8 mouse cellular contexts compared by ENCODE assay signal in the genomic region with DNA sequence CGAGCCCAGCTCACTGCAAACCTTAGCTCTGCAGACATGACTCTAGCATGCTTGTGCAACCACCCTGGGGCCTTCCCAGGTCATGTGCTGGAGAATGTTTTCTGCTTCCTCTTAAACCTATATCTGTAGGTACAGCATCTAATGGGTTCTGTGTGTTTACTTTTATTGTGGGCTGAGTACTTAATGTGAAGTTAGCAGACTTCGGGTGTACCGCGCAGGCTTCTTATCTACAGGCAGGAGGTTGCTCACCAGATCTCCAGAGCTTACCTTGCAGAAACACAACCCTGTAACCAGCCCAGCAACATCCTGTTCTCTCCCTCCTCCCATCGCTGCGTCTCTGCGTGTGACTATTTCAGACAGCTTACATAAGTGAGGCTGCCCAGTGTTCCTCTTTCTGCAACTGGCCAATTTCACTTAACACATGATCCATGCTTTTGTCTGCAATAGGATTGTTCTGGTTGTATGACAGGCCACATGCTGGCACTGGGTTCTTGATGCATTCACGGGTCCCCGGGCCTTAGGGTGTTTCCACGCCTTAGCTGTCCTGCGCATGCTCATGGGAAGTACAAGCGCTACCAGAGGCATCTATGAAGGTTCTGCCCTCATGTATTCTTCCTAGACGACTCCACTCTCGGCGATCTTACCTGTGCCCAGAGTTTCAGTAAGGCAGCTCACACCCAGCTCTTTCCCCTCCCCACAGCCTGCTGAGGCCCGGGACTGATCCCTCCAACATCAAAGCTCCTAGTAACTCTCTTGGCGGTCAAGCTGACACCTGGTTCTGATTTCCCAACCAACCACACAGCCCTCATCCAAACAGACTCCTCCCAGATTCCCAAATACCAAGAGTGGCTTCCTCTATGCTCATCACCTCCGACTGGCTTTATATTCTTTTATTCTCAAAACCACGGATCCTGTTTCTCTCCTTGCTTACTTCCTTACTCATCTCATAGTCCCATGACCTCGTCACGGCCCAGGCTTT.
DNase-seq lines count a peak whose midpoint lies in the region; ATAC-seq lines count a peak whose summit lies in the region.

No protein-coding gene starts in this region.

- peaks cover 45% of the 10 kb centered on the region for H3K4me1 ChIP-seq in heart, embryonic 15.5 days (replicated peaks)

- intact Hi-C loops in heart, postnatal 14 days (cut with DNase I) = no loop called here

- no peaks in the 10 kb centered on the region for H3K27me3 ChIP-seq in heart, embryonic 15.5 days

- H3K4me3 ChIP-seq in heart, embryonic 15.5 days = no peak overlapping the region

- no peak overlapping the region for H3K9ac ChIP-seq in heart, embryonic 15.5 days

- no peaks in the 10 kb centered on the region for H3K9me3 ChIP-seq in heart, embryonic 15.5 days (replicated peaks)

- ATAC-seq in heart, embryonic 15.5 days (replicated peaks; ENCODE audit: insufficient number of reproducible peaks, insufficient read depth, low FRiP score, low read depth) = no peak

- 62% methylated on average over 21 of the region's 21 CpGs for WGBS in heart, embryonic 15.5 days

- peak overlapping the region; percentile 28; the same call in 1 of the 2 replicates for H3K27ac ChIP-seq in heart, embryonic 15.5 days

- DNase-seq in heart, adult 11 months = peak; percentile 98
- DNase-seq in heart, postnatal 14 days = no peak
- peak; percentile 85 for DNase-seq in CD4-positive, CD25-positive, alpha-beta regulatory T cell, adult 2 months (ENCODE audit: low read depth, low spot score)
- peak; percentile 46 to 58 for DNase-seq in lung, postnatal 4 days
- peak; percentile 56 to 63 for DNase-seq in thymus, postnatal 36 days
- no peak for DNase-seq in kidney, postnatal 10 days
- DNase-seq in urinary bladder, postnatal 4 days (ENCODE audit: low spot score in 2 of 2) = no peak

- no peak overlapping the region for H3K4me2 ChIP-seq in heart, embryonic 15.5 days

- no peaks in the 10 kb centered on the region for H3K36me3 ChIP-seq in heart, embryonic 15.5 days

Comparison
In these comparisons a context has a peak if more than half of its experiments do, and no peak if none do; other contexts are left out.
1. DNase-seq: peak in heart, adult 11 months (single experiment), CD4-positive, CD25-positive, alpha-beta regulatory T cell, adult 2 months (single experiment), lung, postnatal 4 days (2 of 2) and thymus, postnatal 36 days (2 of 2); none in heart, postnatal 14 days (0 of 2), kidney, postnatal 10 days (single experiment) and urinary bladder, postnatal 4 days (0 of 2).